Mouse (Mus musculus) limb, embryonic 13.5 days (tissue): ENCODE data around the gene Gbp5. TPM values are rescaled to one million over a fixed set of nuclear protein-coding genes. Genes with fewer than 3 reads are reported as not detected.
A peak's percentile ranks its signal among the peaks of the same experiment; 100 is the strongest.
"Not testable (repeated sequence)": the region's sequence is repeated elsewhere in the genome, so short reads cannot be mapped to it uniquely, and the experiment has no call there.

Experiments used
- ATAC-seq: fragments of 200-750 bp; cut with Nextera tagmentation; 2 replicates; pipeline ENCODE4 v1.8.0; 2017; ENCODE audit warnings: low read depth, moderate number of reproducible peaks, moderate TSS enrichment; ENCODE audit not compliant: low FRiP score
- H3K27ac ChIP-seq: fragments of 300-500 bp; sonication (generic); 2 replicates; pipeline ENCODE4 v1.5.1; 2015; ENCODE audit warnings: inconsistent platforms, mild to moderate bottlenecking, moderate library complexity
- H3K27me3 ChIP-seq: fragments of 300-500 bp; sonication (generic); 2 replicates; pipeline ENCODE4 v1.6.1; 2015; ENCODE audit warnings: mild to moderate bottlenecking, inconsistent platforms
- H3K36me3 ChIP-seq: fragments of 300-500 bp; sonication (generic); 2 replicates; pipeline ENCODE4 v1.6.1; 2015; ENCODE audit warnings: inconsistent platforms, mild to moderate bottlenecking, moderate library complexity
- H3K4me1 ChIP-seq: fragments of 300-500 bp; sonication (generic); 2 replicates; pipeline ENCODE4 v1.6.1; 2015; ENCODE audit warnings: inconsistent platforms
- H3K4me2 ChIP-seq: fragments of 300-500 bp; sonication (generic); replicated peaks from 2 replicates; pipeline ENCODE4 v1.6.1; 2015; ENCODE audit warnings: inconsistent platforms, mild to moderate bottlenecking, moderate library complexity
- H3K4me3 ChIP-seq: fragments of 300-500 bp; sonication (generic); 2 replicates; pipeline ENCODE4 v1.5.1; 2015; ENCODE audit warnings: moderate library complexity, mild to moderate bottlenecking, inconsistent platforms
- H3K9ac ChIP-seq: fragments of 300-500 bp; sonication (generic); 2 replicates; pipeline ENCODE4 v1.6.1; 2015; ENCODE audit warnings: mild to moderate bottlenecking, inconsistent platforms
- H3K9me3 ChIP-seq: fragments of 300-500 bp; sonication (generic); 2 replicates; pipeline ENCODE4 v1.6.1; 2016; ENCODE audit warnings: inconsistent platforms
- WGBS: fragments of 180-500 bp; shearing (Covaris S2); methylation state at CpG from one replicate; pipeline ENCODE4 v1.1.7; 2015; 5-methylcytosine and 5-hydroxymethylcytosine counted together
- polyA plus RNA-seq: library from polyadenylated mRNA; unstranded; fragments of >200 nt; fragmentation: Nextera tagmentation; extraction: Ambion mirVana; gene quantifications from 2 replicates; pipeline ENCODE4 v1.2.1, GENCODE M21; 2015

Gene Gbp5
- polyA plus RNA-seq, 1 experiment from 2014 or later, result 0.05 TPM

DNA sequence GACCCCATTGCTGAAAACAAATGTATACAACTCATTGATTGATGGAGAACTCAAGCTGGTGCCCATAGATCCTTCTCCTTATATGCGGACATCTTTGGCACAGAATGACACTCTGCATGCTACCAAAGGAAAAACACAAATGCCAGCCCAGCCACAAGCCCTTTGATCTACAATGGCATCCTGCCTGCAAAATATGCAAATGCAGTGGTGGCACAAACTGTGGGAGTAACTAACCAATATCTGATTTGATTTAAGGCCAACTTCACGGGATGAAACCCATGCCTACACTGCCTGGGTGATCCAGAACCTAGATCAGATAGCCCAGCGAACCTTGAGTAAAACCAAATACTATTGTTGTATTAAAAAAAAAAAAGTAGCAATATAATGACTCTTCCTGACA lies 52.9 kb downstream of the Gbp5 start:
- Histone ChIP-seq H3K4me1 (no peaks in the 10 kb centered on the region), H3K4me2 (no peak overlapping the region), H3K27ac (no peak overlapping the region), H3K4me3 (no peak overlapping the region), H3K36me3 (no peaks in the 10 kb centered on the region), H3K9ac (no peak overlapping the region), H3K27me3 (no peaks in the 10 kb centered on the region), H3K9me3 (no peaks in the 10 kb centered on the region)
- 83% methylated on average over 3 of the region's 3 CpGs for WGBS
- ATAC-seq, result no peak

DNA sequence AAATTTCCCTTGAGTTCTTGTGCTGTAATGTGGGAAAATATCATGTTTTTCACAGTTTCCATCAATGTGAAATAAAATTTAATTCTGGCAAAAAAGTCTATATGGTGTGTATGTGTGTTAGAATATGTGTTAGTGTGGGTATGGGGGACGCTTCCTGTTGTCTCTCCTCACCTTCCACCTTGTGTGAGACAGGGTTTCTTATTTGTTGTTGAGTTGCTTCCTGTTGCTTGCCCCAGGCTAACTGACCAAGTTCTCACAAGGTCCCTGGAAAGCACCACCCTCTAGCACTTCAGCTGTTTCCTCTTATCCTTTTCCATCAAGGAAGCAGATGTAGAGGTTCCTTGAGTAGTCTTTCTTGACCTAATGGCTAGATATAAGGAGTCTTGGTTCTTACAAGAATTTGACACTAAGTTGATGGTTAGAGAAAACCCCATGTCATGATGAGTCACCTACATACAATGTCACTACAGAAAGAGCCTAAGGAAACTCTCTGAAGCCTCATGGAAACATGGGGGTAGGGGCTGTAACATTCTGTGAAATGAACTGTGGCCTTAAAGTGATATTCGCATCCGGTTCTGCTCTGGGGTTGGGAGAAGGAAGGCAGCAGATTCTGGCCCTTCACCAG lies 56.4 kb downstream of the Gbp5 start:
- no peak overlapping the region for H3K9ac ChIP-seq
- H3K4me1 ChIP-seq, result no peaks in the 10 kb centered on the region
- no peaks in the 10 kb centered on the region for H3K9me3 ChIP-seq
- no peak overlapping the region for H3K4me3 ChIP-seq
- no peak overlapping the region for H3K4me2 ChIP-seq
- H3K27me3 ChIP-seq, result no peaks in the 10 kb centered on the region
- H3K27ac ChIP-seq, result no peak overlapping the region
- 81% methylated on average over 3 of the region's 3 CpGs for WGBS
- H3K36me3 ChIP-seq, result no peaks in the 10 kb centered on the region
- ATAC-seq, result no peak

DNA sequence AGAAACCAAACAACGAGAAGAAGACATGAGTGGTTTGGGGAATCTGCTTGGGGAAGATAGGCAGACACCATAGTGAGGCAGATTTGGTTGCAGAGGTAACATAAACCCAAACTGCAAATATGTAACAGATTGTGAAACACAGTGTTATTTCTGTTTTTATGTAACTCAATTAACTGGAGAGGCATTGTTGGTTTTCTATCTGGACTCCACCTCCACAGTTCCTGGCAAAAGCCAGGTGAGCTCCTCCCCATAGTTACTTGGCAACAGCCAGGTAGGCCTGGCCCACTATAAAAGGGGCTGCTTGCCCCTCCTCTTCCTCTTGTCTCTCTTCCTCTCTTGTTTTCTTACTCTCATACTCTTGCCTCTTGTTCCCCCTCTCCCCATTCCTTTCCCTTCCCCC lies 60.8 kb downstream of the Gbp5 start:
- Histone ChIP-seq H3K36me3 (no peaks in the 10 kb centered on the region), H3K9ac (no peak overlapping the region), H3K4me2 (no peak overlapping the region), H3K27me3 (no peaks in the 10 kb centered on the region), H3K4me3 (no peak overlapping the region), H3K27ac (no peak overlapping the region), H3K9me3 (no peaks in the 10 kb centered on the region), H3K4me1 (no peaks in the 10 kb centered on the region)
- ATAC-seq, result no peak
- 80% methylated on average over 1 of the region's 1 CpGs for WGBS

DNA sequence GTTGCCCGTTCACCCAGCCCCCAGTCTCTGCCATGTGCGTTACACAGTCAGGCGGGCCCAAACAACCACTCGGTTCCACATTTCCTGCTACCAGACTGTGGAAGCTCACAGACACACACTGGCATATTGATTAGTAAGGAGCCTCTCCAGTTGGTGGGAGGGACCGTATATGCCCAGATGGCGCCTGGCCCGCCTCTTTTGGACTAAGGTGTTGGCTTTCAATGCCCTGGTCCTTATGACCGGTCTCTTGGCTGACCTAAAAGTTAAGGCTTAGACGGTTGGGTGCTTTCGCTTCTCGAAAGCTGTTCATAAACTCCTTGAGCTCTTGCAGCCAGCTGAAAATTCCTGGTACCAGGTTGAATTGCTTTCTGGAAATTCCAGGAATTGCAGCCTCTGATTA lies 61.8 kb downstream of the Gbp5 start:
- 86% methylated on average over 11 of the region's 11 CpGs for WGBS

DNA sequence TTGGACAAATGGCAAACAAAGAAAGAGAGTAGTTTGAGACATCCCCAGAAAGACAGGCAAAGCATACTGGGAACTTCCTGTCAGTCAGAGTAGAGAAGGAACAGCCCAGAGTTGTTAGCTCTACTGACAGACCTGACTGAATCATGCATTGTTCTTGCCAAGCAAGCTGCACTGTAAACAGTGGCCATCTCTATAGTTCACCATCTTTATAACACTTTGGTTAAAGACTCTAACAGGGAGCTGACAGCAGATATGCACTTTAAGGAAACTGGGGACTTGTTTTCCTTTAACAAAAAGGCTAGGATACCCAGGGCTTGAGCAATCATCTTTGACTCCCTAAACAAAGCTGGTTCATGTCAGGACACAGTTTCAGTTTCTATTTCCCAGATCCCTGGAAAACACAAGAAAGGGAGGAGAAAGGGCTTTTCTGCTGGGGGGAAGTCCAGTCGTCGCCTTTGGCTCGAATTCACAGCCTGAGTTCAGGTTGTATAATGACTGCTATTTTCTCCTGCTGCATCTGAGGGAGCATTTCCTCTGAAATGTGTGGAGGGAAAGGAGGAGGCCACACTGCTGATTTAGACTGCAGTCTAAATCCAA lies 66.0 kb downstream of the Gbp5 start, which contains the start of gene Gbp3:
Gene Gbp3 (plus strand): TSS at position 395 of the 597 bp plus-strand sequence.
- Histone ChIP-seq H3K9me3 (no peaks in the 10 kb centered on the region), H3K27ac (no peak within 1 kb of the TSS), H3K4me3 (peak within 1 kb of the TSS; percentile 38), H3K36me3 (no peaks in the 10 kb centered on the region), H3K4me1 (peaks cover 3% of the 10 kb centered on the region; the same call in 1 of the 2 replicates), H3K4me2 (peak within 1 kb of the TSS; percentile 63), H3K9ac (peak within 1 kb of the TSS; percentile 31), H3K27me3 (no peaks in the 10 kb centered on the region)
- WGBS, result 34% methylated on average over 3 of the region's 3 CpGs
- ATAC-seq, result no peak

More for the DNA sequence above, 61.8 kb downstream of the Gbp5 start:
- no peaks in the 10 kb centered on the region for H3K9me3 ChIP-seq
- H3K9ac ChIP-seq, result no peak overlapping the region
- no peak overlapping the region for H3K27ac ChIP-seq
- no peak overlapping the region for H3K4me3 ChIP-seq
- no peak overlapping the region for H3K4me2 ChIP-seq
- ATAC-seq, result no peak
- H3K27me3 ChIP-seq, result no peaks in the 10 kb centered on the region
- H3K4me1 ChIP-seq, result peaks cover 3% of the 10 kb centered on the region; the same call in 1 of the 2 replicates
- no peaks in the 10 kb centered on the region for H3K36me3 ChIP-seq

DNA sequence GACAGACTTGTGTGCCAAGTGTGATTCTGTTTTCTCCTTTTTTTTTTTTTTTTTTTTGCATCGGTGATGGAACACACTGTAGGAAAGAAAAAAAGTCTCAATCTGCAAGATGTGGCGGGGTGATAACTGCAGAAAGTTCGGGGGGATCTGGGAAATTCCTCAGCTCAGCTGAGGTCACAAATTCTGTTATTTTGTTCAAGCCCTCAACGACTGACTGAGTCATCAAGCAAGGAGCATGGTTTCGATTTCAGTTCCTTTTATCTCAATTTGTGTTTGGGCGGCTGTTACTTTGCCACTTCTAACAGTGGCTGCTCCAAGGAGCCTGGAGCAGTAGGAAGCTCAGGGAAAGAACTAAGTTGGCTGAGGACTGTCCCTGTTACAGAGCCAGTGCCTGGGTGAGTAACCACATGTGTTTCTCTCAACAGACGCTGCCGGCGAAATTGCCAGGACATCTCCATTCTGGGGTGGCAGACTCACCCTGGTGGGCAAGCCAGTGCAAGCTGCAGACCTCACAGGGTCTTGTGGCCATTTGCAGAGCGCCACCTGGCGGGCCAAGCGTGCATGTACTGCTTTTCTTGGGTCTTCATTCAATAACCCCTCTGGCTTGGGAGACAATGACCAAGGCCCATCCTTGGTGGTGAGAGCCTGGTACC lies 66.6 kb downstream of the Gbp5 start:
- Histone ChIP-seq H3K4me3 (peak overlapping the region; percentile 38), H3K27ac (no peak overlapping the region), H3K9ac (peak overlapping the region; percentile 31), H3K4me2 (peak overlapping the region; percentile 63), H3K9me3 (no peaks in the 10 kb centered on the region), H3K36me3 (no peaks in the 10 kb centered on the region), H3K4me1 (peaks cover 3% of the 10 kb centered on the region; the same call in 1 of the 2 replicates), H3K27me3 (no peaks in the 10 kb centered on the region)
- WGBS, result 9% methylated on average over 12 of the region's 12 CpGs
- peak; percentile 69 for ATAC-seq

DNA sequence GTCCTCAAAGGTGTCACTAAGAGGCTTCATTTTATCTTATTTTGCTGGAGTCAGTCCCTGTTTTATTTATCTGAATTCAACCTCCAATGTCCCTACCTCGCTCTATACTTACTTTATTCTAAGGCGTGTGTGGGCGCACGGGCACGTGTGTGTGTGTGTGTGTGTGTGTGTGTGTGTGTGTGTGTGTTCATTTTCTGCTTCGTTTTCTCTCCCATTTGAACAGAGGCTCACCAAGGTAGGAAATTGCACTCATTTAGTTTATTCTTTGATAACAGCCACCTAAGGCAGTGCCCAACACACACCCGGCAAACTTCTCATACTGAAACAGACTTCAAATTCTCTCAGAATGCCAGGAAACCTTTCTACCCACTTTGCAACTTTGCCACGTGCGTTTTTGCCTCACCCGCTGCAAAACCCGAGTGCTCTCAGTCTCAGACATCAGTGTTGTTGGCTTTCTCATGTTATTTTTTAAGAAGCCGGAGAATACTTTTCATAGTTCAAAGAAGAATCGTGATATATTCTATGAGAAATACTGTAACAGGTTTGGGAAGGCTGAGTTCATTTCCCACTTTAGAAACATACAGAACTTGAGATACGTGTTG lies 67.4 kb downstream of the Gbp5 start:
- no peak overlapping the region for H3K4me3 ChIP-seq
- WGBS, result 88% methylated on average over 14 of the region's 14 CpGs
- no peak overlapping the region for H3K27ac ChIP-seq
- H3K27me3 ChIP-seq, result no peaks in the 10 kb centered on the region
- no peak overlapping the region for H3K9ac ChIP-seq
- H3K36me3 ChIP-seq, result no peaks in the 10 kb centered on the region
- no peak for ATAC-seq
- no peaks in the 10 kb centered on the region for H3K9me3 ChIP-seq
- H3K4me2 ChIP-seq, result no peak overlapping the region
- H3K4me1 ChIP-seq, result peaks cover 3% of the 10 kb centered on the region; the same call in 1 of the 2 replicates

DNA sequence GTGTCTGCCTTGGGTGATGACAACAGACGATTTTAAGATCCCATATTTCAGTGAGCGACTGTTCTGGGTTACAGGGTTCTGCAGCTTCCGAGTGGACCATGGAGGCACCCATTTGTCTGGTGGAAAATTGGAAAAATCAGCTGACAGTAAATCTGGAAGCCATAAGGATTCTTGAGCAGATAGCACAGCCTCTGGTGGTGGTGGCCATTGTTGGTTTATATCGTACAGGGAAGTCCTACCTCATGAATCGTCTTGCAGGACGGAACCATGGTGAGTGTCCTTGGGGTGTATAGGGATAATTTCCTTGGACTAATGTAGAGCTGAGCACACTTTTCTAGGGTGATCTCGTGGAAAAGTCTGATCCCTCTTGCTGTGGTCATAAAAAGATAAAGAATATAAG lies 67.9 kb downstream of the Gbp5 start:
- no peak overlapping the region for H3K27ac ChIP-seq
- 80% methylated on average over 7 of the region's 7 CpGs for WGBS
- peaks cover 3% of the 10 kb centered on the region; the same call in 1 of the 2 replicates for H3K4me1 ChIP-seq
- H3K4me2 ChIP-seq, result no peak overlapping the region
- H3K9ac ChIP-seq, result no peak overlapping the region
- H3K36me3 ChIP-seq, result no peaks in the 10 kb centered on the region
- H3K27me3 ChIP-seq, result no peaks in the 10 kb centered on the region
- no peak overlapping the region for H3K4me3 ChIP-seq
- no peak for ATAC-seq
- no peaks in the 10 kb centered on the region for H3K9me3 ChIP-seq

DNA sequence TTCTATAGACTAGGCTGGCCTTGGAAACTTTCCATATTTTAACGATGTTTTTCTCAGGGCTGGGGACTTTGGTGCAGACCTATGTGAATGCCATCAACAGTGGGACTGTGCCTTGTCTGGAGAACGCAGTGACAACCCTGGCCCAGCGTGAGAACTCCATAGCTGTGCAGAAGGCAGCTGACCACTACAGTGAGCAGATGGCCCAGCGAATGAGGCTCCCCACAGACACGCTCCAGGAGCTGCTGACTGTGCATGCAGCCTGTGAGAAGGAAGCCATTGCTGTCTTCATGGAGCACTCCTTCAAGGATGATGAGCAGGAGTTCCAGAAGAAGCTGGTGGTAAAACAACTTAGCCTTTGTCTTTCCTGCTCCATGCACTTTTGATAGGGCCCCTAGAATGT lies 73.7 kb downstream of the Gbp5 start:
- not testable (repeated sequence) for ATAC-seq, H3K27ac ChIP-seq, H3K9me3 ChIP-seq, H3K4me2 ChIP-seq, H3K36me3 ChIP-seq, H3K27me3 ChIP-seq, H3K4me3 ChIP-seq, H3K4me1 ChIP-seq, H3K9ac ChIP-seq
- WGBS, result 53% methylated on average over 5 of the region's 5 CpGs

DNA sequence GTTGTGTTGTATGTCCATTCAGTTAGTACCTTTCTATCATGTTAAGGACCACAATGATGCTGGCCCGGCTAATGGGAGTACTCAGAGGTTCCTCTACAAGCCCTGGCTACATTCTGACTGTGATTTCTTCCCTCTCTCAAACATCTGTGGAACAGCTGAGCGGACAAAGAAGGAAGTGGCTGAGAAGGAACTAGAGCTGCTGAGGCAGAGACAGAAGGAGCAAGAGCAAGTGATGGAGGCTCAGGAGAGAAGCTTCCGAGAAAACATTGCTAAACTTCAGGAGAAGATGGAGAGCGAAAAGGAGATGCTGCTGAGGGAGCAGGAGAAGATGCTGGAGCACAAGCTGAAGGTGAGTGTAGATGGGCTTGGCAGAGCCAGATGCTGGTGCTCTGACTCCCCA lies 77.0 kb downstream of the Gbp5 start:
- Histone ChIP-seq H3K9me3 (no peaks in the 10 kb centered on the region), H3K27ac (0 out of 2 replicates have a peak overlapping the region, but pooled peaks have one; percentile 7), H3K27me3 (no peaks in the 10 kb centered on the region), H3K9ac (no peak overlapping the region), H3K4me1 (no peaks in the 10 kb centered on the region), H3K36me3 (no peaks in the 10 kb centered on the region), H3K4me3 (no peak overlapping the region), H3K4me2 (no peak overlapping the region)
- ATAC-seq, result no peak
- WGBS, result 90% methylated on average over 4 of the region's 4 CpGs
